Mouse (Mus musculus) bone marrow, adult 2 months (tissue): ENCODE results near the gene Klhl25. TPM values are rescaled to one million over a fixed set of nuclear protein-coding genes. Genes with fewer than 3 reads are reported as not detected.
"Not testable (repeated sequence)": the region's sequence is repeated elsewhere in the genome, so short reads cannot be mapped to it uniquely, and the experiment has no call there.

Source experiments
- H3K27ac ChIP-seq: fragments of 200-500 bp; 2 replicates; pipeline ENCODE4 v1.5.1; 2012; ENCODE audit warnings: low read depth, mild to moderate bottlenecking, control low read depth, inconsistent platforms, low read length; ENCODE audit not compliant: control insufficient read depth, poor library complexity, insufficient read depth
- H3K4me1 ChIP-seq: fragments of 200-500 bp; 2 replicates; pipeline ENCODE4 v1.6.1; 2011; ENCODE audit warnings: low read length; ENCODE audit not compliant: control insufficient read depth, insufficient read depth
- H3K4me3 ChIP-seq: fragments of 200-500 bp; replicated peaks from 2 replicates; pipeline ENCODE3; 2011; ENCODE audit warnings: mild to moderate bottlenecking, low read depth, low read length, control low read depth; ENCODE audit not compliant: control insufficient read depth
- CTCF ChIP-seq: fragments of 200-500 bp; IDR thresholded peaks from 2 replicates; pipeline ENCODE4 v1.5.1; 2011; ENCODE audit warnings: low read length, control low read depth; ENCODE audit not compliant: control insufficient read depth, insufficient read depth
- POLR2A ChIP-seq: fragments of 200-500 bp; IDR thresholded peaks from 2 replicates; pipeline ENCODE4 v1.6.1; 2011; ENCODE audit warnings: low read depth, mild to moderate bottlenecking, control low read depth, low read length, borderline replicate concordance; ENCODE audit not compliant: control insufficient read depth
- WGBS: fragments of 180-500 bp; shearing (Covaris S2); methylation state at CpG from one replicate; pipeline ENCODE4 v1.1.7; 2018; 5-methylcytosine and 5-hydroxymethylcytosine counted together
- polyA plus RNA-seq: library from polyadenylated mRNA; stranded (reverse); fragments of >200 nt; gene quantifications from 2 replicates; pipeline ENCODE4 v1.2.4, GENCODE M21; 2011; ENCODE audit warnings: low replicate concordance; ENCODE audit not compliant: missing spikeins, insufficient read depth, insufficient read length

The Klhl25 gene
- polyA plus RNA-seq, 1 experiment, result 24.2 TPM

GRCm38 (mm10) chr7:75820687-75821086, 27.4 kb upstream of the Klhl25 start:
- no peaks in the 10 kb centered on the region; the same call in 1 of the 2 replicates for H3K4me1 ChIP-seq
- no peak for TF ChIP-seq POLR2A
- no peak for TF ChIP-seq CTCF
- 80% methylated on average over 7 of the region's 7 CpGs for WGBS

GRCm38 (mm10) chr7:75822087-75822668, 25.9 kb upstream of the Klhl25 start:
- Histone ChIP-seq H3K27ac (no peak overlapping the region), H3K4me1 (no peaks in the 10 kb centered on the region; the same call in 1 of the 2 replicates), H3K4me3 (no peak overlapping the region)
- TF ChIP-seq CTCF, result no peak
- TF ChIP-seq POLR2A, result no peak
- WGBS, result 65% methylated on average over 8 of the region's 8 CpGs

More at GRCm38 (mm10) chr7:75820687-75821086, 27.4 kb upstream of the Klhl25 start:
- Histone ChIP-seq H3K4me3 (no peak overlapping the region), H3K27ac (no peak overlapping the region)

GRCm38 (mm10) chr7:75823071-75823470, 25.0 kb upstream of the Klhl25 start:
- H3K4me1 ChIP-seq, result no peaks in the 10 kb centered on the region; the same call in 1 of the 2 replicates
- no peak overlapping the region for H3K27ac ChIP-seq
- 66% methylated on average over 2 of the region's 2 CpGs for WGBS
- TF ChIP-seq CTCF (no peak), POLR2A (no peak)
- H3K4me3 ChIP-seq, result no peak overlapping the region

GRCm38 (mm10) chr7:75826360-75827103, 21.6 kb upstream of the Klhl25 start:
- no peak overlapping the region for H3K4me3 ChIP-seq
- no peak overlapping the region for H3K27ac ChIP-seq
- H3K4me1 ChIP-seq, result no peaks in the 10 kb centered on the region; the same call in none of the 2 replicates
- 68% methylated on average over 4 of the region's 4 CpGs for WGBS
- TF ChIP-seq POLR2A (no peak), CTCF (no peak)

- 89% methylated on average over 1 of the region's 1 CpGs for WGBS
Measured at GRCm38 (mm10) chr7:75827357-75827756, 20.8 kb upstream of the Klhl25 start.

DNA sequence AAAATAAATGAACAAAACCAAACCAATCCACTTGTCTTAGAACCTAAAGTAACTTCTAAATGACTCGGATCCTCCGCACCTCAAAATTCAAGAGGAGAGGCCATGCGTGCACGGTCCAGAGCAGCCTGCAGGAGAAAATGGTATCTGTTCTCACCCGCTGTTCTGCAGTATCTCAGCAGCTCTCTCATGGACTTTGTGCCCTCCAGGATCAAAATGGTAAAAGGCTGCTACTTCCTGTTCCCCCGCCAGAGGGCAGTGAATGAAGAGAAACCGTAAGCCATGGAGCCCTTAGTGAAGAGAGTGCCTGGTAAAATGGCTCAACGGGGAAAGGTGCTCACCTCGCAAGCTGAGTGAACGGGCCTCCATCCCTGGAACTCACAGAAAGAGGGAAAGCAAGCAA, 20.3 kb upstream of the Klhl25 start:
- Histone ChIP-seq H3K4me3 (no peak overlapping the region), H3K4me1 (no peaks in the 10 kb centered on the region; the same call in 1 of the 2 replicates), H3K27ac (no peak overlapping the region)
- 26% methylated on average over 10 of the region's 10 CpGs for WGBS
- TF ChIP-seq POLR2A, result no peak
- peak; percentile 82 for TF ChIP-seq CTCF

More at GRCm38 (mm10) chr7:75827357-75827756, 20.8 kb upstream of the Klhl25 start:
- Histone ChIP-seq H3K27ac (no peak overlapping the region), H3K4me3 (no peak overlapping the region), H3K4me1 (no peaks in the 10 kb centered on the region; the same call in 1 of the 2 replicates)
- TF ChIP-seq CTCF (no peak), POLR2A (no peak)

GRCm38 (mm10) chr7:75828536-75828935, 19.6 kb upstream of the Klhl25 start:
- TF ChIP-seq CTCF (no peak), POLR2A (no peak)
- Histone ChIP-seq H3K4me1 (no peaks in the 10 kb centered on the region; the same call in 1 of the 2 replicates), H3K4me3 (no peak overlapping the region), H3K27ac (no peak overlapping the region)
- 85% methylated on average over 5 of the region's 5 CpGs for WGBS

DNA sequence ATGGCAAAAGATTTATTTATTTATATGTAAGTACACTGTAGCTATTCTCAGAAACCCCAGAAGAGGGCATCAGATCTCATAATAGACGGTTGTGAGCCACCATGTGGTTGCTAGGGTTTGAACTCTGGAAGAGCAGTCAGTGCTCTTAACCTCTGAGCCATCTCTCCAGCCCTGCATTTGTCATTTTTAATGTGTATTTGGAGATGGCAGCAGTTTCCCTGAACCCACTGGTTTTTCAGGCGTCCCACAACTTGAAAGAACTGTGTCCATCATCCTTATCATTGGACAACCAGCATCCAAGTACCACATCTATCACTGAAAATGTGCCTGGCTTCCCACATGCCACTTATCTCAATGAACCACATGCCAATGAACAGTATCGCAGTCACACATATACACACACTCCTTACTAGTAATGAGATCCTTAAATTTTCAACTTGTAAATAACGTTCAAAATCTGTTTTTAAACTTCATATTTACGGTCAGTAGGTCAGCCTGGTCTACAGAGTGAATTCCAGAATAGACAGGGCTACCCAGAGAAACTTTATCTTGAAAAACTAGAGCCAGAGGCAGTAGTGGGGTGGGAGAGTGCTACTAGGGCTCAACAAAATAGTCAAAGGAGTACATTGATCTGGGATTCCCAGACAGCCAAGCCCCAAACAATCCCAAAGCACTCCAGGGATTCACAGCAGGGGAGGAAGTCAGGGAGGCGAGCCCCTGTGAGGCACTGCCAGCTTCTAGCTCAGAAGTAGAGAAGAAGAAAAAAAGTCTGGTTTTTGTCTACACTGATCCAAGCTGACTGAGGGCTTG, 17.7 kb upstream of the Klhl25 start:
- WGBS, result 55% methylated on average over 6 of the region's 6 CpGs
- TF ChIP-seq POLR2A (no peak), CTCF (no peak)
- peak overlapping the region; percentile 83 for H3K27ac ChIP-seq
- H3K4me3 ChIP-seq, result no peak overlapping the region
- H3K4me1 ChIP-seq, result peaks cover 3% of the 10 kb centered on the region; the same call in 1 of the 2 replicates

- not testable (repeated sequence) for H3K4me1 ChIP-seq, H3K27ac ChIP-seq, H3K4me3 ChIP-seq
- WGBS, result 86% methylated on average over 3 of the region's 4 CpGs
Measured at GRCm38 (mm10) chr7:75833960-75834359, 14.2 kb upstream of the Klhl25 start.

- WGBS, result 40% methylated on average over 3 of the region's 6 CpGs
- not testable (repeated sequence) for H3K27ac ChIP-seq, H3K4me1 ChIP-seq, H3K4me3 ChIP-seq
Measured at GRCm38 (mm10) chr7:75834932-75835631, 13.0 kb upstream of the Klhl25 start.
